Mouse (Mus musculus): ENCODE results near the gene Olfr1066. TPM values are rescaled to one million over a fixed set of nuclear protein-coding genes. Genes with fewer than 3 reads are reported as not detected.

Gene Olfr1066
- polyA plus RNA-seq, 1 experiment: not detected

- H3K36me3 ChIP-seq (ENCODE audit: control insufficient read depth, insufficient read depth, low read length): no peaks in the 10 kb centered on the region
- H3K4me3 ChIP-seq (ENCODE audit: extremely low read depth, insufficient read depth, insufficient read length): no peak within 1 kb of the TSS
- no peak for DNase-seq (ENCODE audit: low read depth in 1 of 2, low spot score in 2 of 2)
- TF ChIP-seq POLR2A (IDR thresholded peaks at IDR 0.05; ENCODE audit: low read depth, low read length) (no peak), CTCF (IDR thresholded peaks at IDR 0.05; ENCODE audit: extremely low read depth, insufficient read depth, insufficient read length, insufficient replicate concordance) (no peak)
- H3K4me1 ChIP-seq (ENCODE audit: control insufficient read depth, insufficient read depth, insufficient read length): no peaks in the 10 kb centered on the region
- H3K27me3 ChIP-seq (ENCODE audit: control insufficient read depth, insufficient read depth, low read length): no peaks in the 10 kb centered on the region
- no peak within 1 kb of the TSS for H3K27ac ChIP-seq (ENCODE audit: insufficient read depth, low read length)
- 76% methylated on average over 1 of the region's 1 CpGs for WGBS
Observed at GRCm38 (mm10) chr2:86413950-86414349, 42.1 kb downstream of the Olfr1066 start, which contains the start of gene Olfr1061. Gene Olfr1061, minus strand, starts transcription at chr2:86414050.

Other genes starting within 250 kb of the Olfr1066 start
- gene Olfr1046, start 237.0 kb downstream of the Olfr1066 start, polyA plus RNA-seq (2012; rRNA removed): not detected in 2 replicates
- not detected in 2 replicates for gene Olfr1047, start 224.9 kb downstream of the Olfr1066 start, polyA plus RNA-seq (2012; rRNA removed)
- not detected in 2 replicates for gene Olfr1048, start 216.0 kb downstream of the Olfr1066 start, polyA plus RNA-seq (2012; rRNA removed)
- gene Olfr1049, start 197.9 kb downstream of the Olfr1066 start, polyA plus RNA-seq (2012; rRNA removed): not detected in 2 replicates
- gene Olfr1051, start 177.2 kb downstream of the Olfr1066 start, polyA plus RNA-seq (2012; rRNA removed): not detected in 2 replicates
- gene Olfr1052, start 163.8 kb downstream of the Olfr1066 start, polyA plus RNA-seq (2012; rRNA removed): not detected in 2 replicates
- not detected in 2 replicates for gene Olfr1053, start 141.0 kb downstream of the Olfr1066 start, polyA plus RNA-seq (2012; rRNA removed)
- gene Olfr1054, start 120.8 kb downstream of the Olfr1066 start, polyA plus RNA-seq (2012; rRNA removed): not detected in 2 replicates
- not detected in 2 replicates for gene Olfr1055, start 106.0 kb downstream of the Olfr1066 start, polyA plus RNA-seq (2012; rRNA removed)
- gene Olfr1056, start 93.8 kb downstream of the Olfr1066 start, polyA plus RNA-seq (2012; rRNA removed): not detected in 2 replicates
- gene Olfr1057, start 77.9 kb downstream of the Olfr1066 start, polyA plus RNA-seq (2012; rRNA removed): not detected in 2 replicates
- not detected in 2 replicates for gene Olfr1058, start 67.7 kb downstream of the Olfr1066 start, polyA plus RNA-seq (2012; rRNA removed)
- not detected in 2 replicates for gene Olfr1061, start 42.2 kb downstream of the Olfr1066 start, polyA plus RNA-seq (2012; rRNA removed)
- not detected in 2 replicates for gene Olfr1062, start 29.5 kb downstream of the Olfr1066 start, polyA plus RNA-seq (2012; rRNA removed)
- not detected in 2 replicates for gene Olfr1065, start 5.7 kb downstream of the Olfr1066 start, polyA plus RNA-seq (2012; rRNA removed)
- gene Olfr228, start 31.1 kb upstream of the Olfr1066 start, polyA plus RNA-seq (2012; rRNA removed): not detected in 2 replicates
- gene Olfr1076, start 52.2 kb upstream of the Olfr1066 start, polyA plus RNA-seq (2012; rRNA removed): not detected in 2 replicates
- gene Olfr1079, start 86.2 kb upstream of the Olfr1066 start, polyA plus RNA-seq (2012; rRNA removed): not detected in 2 replicates
- not detected in 2 replicates for gene Olfr1080, start 102.0 kb upstream of the Olfr1066 start, polyA plus RNA-seq (2012; rRNA removed)
- gene Olfr1082, start 142.7 kb upstream of the Olfr1066 start, polyA plus RNA-seq (2012; rRNA removed): not detected in 2 replicates
- gene Olfr1084, start 183.5 kb upstream of the Olfr1066 start, polyA plus RNA-seq (2012; rRNA removed): not detected in 2 replicates
- gene Olfr1085, start 205.8 kb upstream of the Olfr1066 start, polyA plus RNA-seq (2012; rRNA removed): not detected in 2 replicates
- not detected in 2 replicates for gene Olfr1086, start 223.8 kb upstream of the Olfr1066 start, polyA plus RNA-seq (2012; rRNA removed)
- not detected in 2 replicates for gene Olfr1087, start 242.1 kb upstream of the Olfr1066 start, polyA plus RNA-seq (2012; rRNA removed)